Mouse (Mus musculus) forebrain, embryonic 16.5 days (tissue): ENCODE data around the gene Gm9903. TPM values are rescaled to one million over a fixed set of nuclear protein-coding genes. Genes with fewer than 3 reads are reported as not detected.

Experiments
- ATAC-seq: fragments of 200-750 bp; cut with Nextera tagmentation; 2 replicates; pipeline ENCODE4 v1.8.0; 2017; ENCODE audit warnings: mild to moderate bottlenecking, moderate library complexity
- H3K27ac ChIP-seq: fragments of 300-500 bp; sonication (generic); 2 replicates; pipeline ENCODE4 v1.5.1; 2014; ENCODE audit warnings: low read length, control low read depth
- H3K27me3 ChIP-seq: fragments of 300-500 bp; sonication (generic); replicated peaks from 2 replicates; pipeline ENCODE4 v1.6.1; 2014; ENCODE audit warnings: low read length; ENCODE audit not compliant: control insufficient read depth, insufficient read depth
- H3K36me3 ChIP-seq: fragments of 300-500 bp; sonication (generic); 2 replicates; pipeline ENCODE4 v1.6.1; 2014; ENCODE audit not compliant: control insufficient read depth, insufficient read depth
- H3K4me1 ChIP-seq: fragments of 300-500 bp; sonication (generic); replicated peaks from 2 replicates; pipeline ENCODE4 v1.6.1; 2014; ENCODE audit warnings: low read length; ENCODE audit not compliant: control insufficient read depth, insufficient read depth
- H3K4me2 ChIP-seq: fragments of 300-500 bp; sonication (generic); 2 replicates; pipeline ENCODE4 v1.6.1; 2014; ENCODE audit warnings: mild to moderate bottlenecking, low read length, control low read depth
- H3K4me3 ChIP-seq: fragments of 300-500 bp; sonication (generic); replicated peaks from 2 replicates; pipeline ENCODE4 v1.5.1; 2014; ENCODE audit warnings: mild to moderate bottlenecking, low read length, control low read depth
- H3K9ac ChIP-seq: fragments of 300-500 bp; sonication (generic); replicated peaks from 2 replicates; pipeline ENCODE4 v1.6.1; 2014; ENCODE audit warnings: low read depth, low read length, control low read depth
- H3K9me3 ChIP-seq: fragments of 300-500 bp; sonication (generic); 2 replicates; pipeline ENCODE4 v1.6.1; 2016; ENCODE audit warnings: low read length; ENCODE audit not compliant: control insufficient read depth
- WGBS: fragments of 180-500 bp; shearing (Covaris S2); extraction: QIAGEN DNeasy Blood & Tissue Kit; methylation state at CpG from one replicate; pipeline ENCODE4 v1.1.7; 2014; 5-methylcytosine and 5-hydroxymethylcytosine counted together
- polyA plus RNA-seq: library from polyadenylated mRNA; unstranded; fragments of >200 nt; fragmentation: Nextera tagmentation; extraction: Ambion mirVana; gene quantifications from 2 replicates; pipeline ENCODE4 v1.2.1, GENCODE M21; 2015

Gene Gm9903
- polyA plus RNA-seq, 1 experiment from 2014 or later: 0.98 TPM

DNA sequence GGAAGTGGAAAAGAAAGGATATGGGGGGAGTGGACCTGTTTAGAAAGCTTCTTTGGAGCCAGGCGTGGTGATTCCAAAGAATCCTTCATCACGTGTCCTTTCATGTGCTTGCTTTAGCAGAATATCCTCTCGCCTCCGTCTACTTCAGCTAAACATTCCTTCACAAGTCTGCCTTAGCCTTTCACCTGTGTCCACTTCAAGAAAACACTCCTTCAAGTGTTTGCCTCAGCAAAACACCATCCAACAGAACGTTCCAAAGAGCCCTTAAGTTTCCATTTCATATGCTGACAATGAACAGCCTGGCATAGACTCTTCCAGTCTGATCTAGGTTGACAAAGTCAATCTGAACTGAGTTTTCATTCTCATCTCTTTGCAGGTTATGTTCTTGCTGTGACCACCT lies 48.5 kb downstream of the Gm9903 start:
- H3K4me3 ChIP-seq: no peak overlapping the region
- H3K36me3 ChIP-seq: no peaks in the 10 kb centered on the region
- H3K27me3 ChIP-seq: no peaks in the 10 kb centered on the region
- ATAC-seq: no peak
- peaks cover 10% of the 10 kb centered on the region for H3K4me1 ChIP-seq
- no peak overlapping the region for H3K27ac ChIP-seq
- H3K9ac ChIP-seq: no peak overlapping the region
- 78% methylated on average over 5 of the region's 5 CpGs for whole genome bisulfite sequencing
- no peaks in the 10 kb centered on the region for H3K9me3 ChIP-seq
- no peak overlapping the region for H3K4me2 ChIP-seq

- 72% methylated on average over 3 of the region's 3 CpGs for WGBS
- Histone ChIP-seq H3K4me1 (no peaks in the 10 kb centered on the region), H3K9ac (no peak overlapping the region), H3K9me3 (no peaks in the 10 kb centered on the region), H3K4me3 (no peak overlapping the region), H3K27me3 (no peaks in the 10 kb centered on the region), H3K36me3 (no peaks in the 10 kb centered on the region), H3K27ac (no peak overlapping the region), H3K4me2 (no peak overlapping the region)
- ATAC-seq: no peak
Observed at GRCm38 (mm10) chr5:33681044-33681443, 51.3 kb downstream of the Gm9903 start.

Other genes with a start within 250 kb of the Gm9903 start
- gene Nkx1-1, start 195.9 kb upstream of the Gm9903 start, polyA plus RNA-seq: not detected in 2 replicates
- 39.9 and 41.7 TPM in 2 replicates for gene Fam53a, start 290 bp upstream of the Gm9903 start, polyA plus RNA-seq
- 126 and 130 TPM in 2 replicates for gene Slbp, start 22.6 kb downstream of the Gm9903 start, polyA plus RNA-seq
- 71.9 and 85.2 TPM in 2 replicates for gene Tacc3, start 28.2 kb downstream of the Gm9903 start, polyA plus RNA-seq
- 35.4 and 39.1 TPM in 2 replicates for gene Tmem129, start 28.5 kb downstream of the Gm9903 start, polyA plus RNA-seq
- 29.9 and 33.0 TPM in 2 replicates for gene Fgfr3, start 91.7 kb downstream of the Gm9903 start, polyA plus RNA-seq
- 66.9 and 68.1 TPM in 2 replicates for gene Letm1, start 152.9 kb downstream of the Gm9903 start, polyA plus RNA-seq
- 89.8 and 92.6 TPM in 2 replicates for gene Nsd2, start 190.8 kb downstream of the Gm9903 start, polyA plus RNA-seq